Mouse (Mus musculus) embryonic facial prominence, embryonic 15.5 days (tissue): Measurements from ENCODE around the gene Ephb4. TPM values are rescaled to one million over a fixed set of nuclear protein-coding genes. Genes with fewer than 3 reads are reported as not detected.

Experiments used
- ATAC-seq: fragments of 200-750 bp; cut with Nextera tagmentation; 2 replicates; pipeline ENCODE4 v1.8.0; 2017; ENCODE audit warnings: low read depth, moderate TSS enrichment; ENCODE audit not compliant: insufficient number of reproducible peaks, low FRiP score, low TSS enrichment
- H3K27ac ChIP-seq: fragments of 300-500 bp; sonication (generic); replicated peaks from 2 replicates; pipeline ENCODE4 v1.5.1; 2015; ENCODE audit warnings: mild to moderate bottlenecking, inconsistent platforms
- H3K27me3 ChIP-seq: fragments of 300-500 bp; sonication (generic); 2 replicates; pipeline ENCODE4 v1.6.1; 2015; ENCODE audit warnings: inconsistent platforms
- H3K36me3 ChIP-seq: fragments of 300-500 bp; sonication (generic); 2 replicates; pipeline ENCODE4 v1.6.1; 2015; ENCODE audit warnings: mild to moderate bottlenecking, inconsistent platforms
- H3K4me1 ChIP-seq: fragments of 300-500 bp; sonication (generic); 2 replicates; pipeline ENCODE4 v1.6.1; 2015; ENCODE audit warnings: inconsistent platforms
- H3K4me2 ChIP-seq: fragments of 300-500 bp; sonication (generic); replicated peaks from 2 replicates; pipeline ENCODE4 v1.6.1; 2015; ENCODE audit warnings: mild to moderate bottlenecking, inconsistent platforms
- H3K4me3 ChIP-seq: fragments of 300-500 bp; sonication (generic); replicated peaks from 2 replicates; pipeline ENCODE4 v1.5.1; 2015; ENCODE audit warnings: mild to moderate bottlenecking, inconsistent platforms
- H3K9ac ChIP-seq: fragments of 300-500 bp; sonication (generic); 2 replicates; pipeline ENCODE4 v1.6.1; 2015; ENCODE audit warnings: inconsistent platforms
- H3K9me3 ChIP-seq: fragments of 300-500 bp; sonication (generic); replicated peaks from 2 replicates; pipeline ENCODE4 v1.6.1; 2016; ENCODE audit warnings: inconsistent platforms
- WGBS: fragments of 180-500 bp; shearing (Covaris S2); methylation state at CpG from one replicate; pipeline ENCODE4 v1.1.7; 2015; 5-methylcytosine and 5-hydroxymethylcytosine counted together
- polyA plus RNA-seq: library from polyadenylated mRNA; unstranded; fragments of >200 nt; fragmentation: Nextera tagmentation; extraction: Ambion mirVana; gene quantifications from 2 replicates; pipeline ENCODE4 v1.2.1, GENCODE M21; 2015

Ephb4 gene
- polyA plus RNA-seq, 1 experiment from 2014 or later: 66.1 TPM

GRCm38 (mm10) chr5:137314193-137315083 lies 35.5 kb upstream of the Ephb4 start, which contains the start of gene Trip6:
Gene Trip6, minus strand, starts transcription at chr5:137314404.
- Histone ChIP-seq H3K27me3 (no peaks in the 10 kb centered on the region), H3K9ac (peak within 1 kb of the TSS; percentile 72), H3K27ac (peak within 1 kb of the TSS; percentile 97), H3K36me3 (peaks cover 43% of the 10 kb centered on the region), H3K9me3 (no peaks in the 10 kb centered on the region), H3K4me3 (peak within 1 kb of the TSS; percentile 68), H3K4me2 (peak within 1 kb of the TSS; percentile 88), H3K4me1 (peaks cover 37% of the 10 kb centered on the region)
- WGBS: 15% methylated on average over 30 of the region's 30 CpGs
- peak; percentile 95 for ATAC-seq

GRCm38 (mm10) chr5:137315084-137315903 lies 34.6 kb upstream of the Ephb4 start:
- Histone ChIP-seq H3K27ac (peak overlapping the region; percentile 97), H3K27me3 (no peaks in the 10 kb centered on the region), H3K9me3 (no peaks in the 10 kb centered on the region), H3K4me2 (peak overlapping the region; percentile 88), H3K9ac (0 out of 2 replicates have a peak overlapping the region, but pooled peaks have one; percentile 15), H3K4me1 (peaks cover 37% of the 10 kb centered on the region), H3K36me3 (peaks cover 41% of the 10 kb centered on the region), H3K4me3 (no peak overlapping the region)
- no peak for ATAC-seq
- WGBS: 37% methylated on average over 30 of the region's 30 CpGs

- Histone ChIP-seq H3K36me3 (peaks cover 43% of the 10 kb centered on the region), H3K9ac (no peak overlapping the region), H3K4me1 (peaks cover 25% of the 10 kb centered on the region), H3K4me3 (no peak overlapping the region), H3K9me3 (no peaks in the 10 kb centered on the region), H3K27me3 (no peaks in the 10 kb centered on the region), H3K27ac (no peak overlapping the region), H3K4me2 (no peak overlapping the region)
- no peak for ATAC-seq
- 89% methylated on average over 8 of the region's 8 CpGs for WGBS
These were observed 32.5 kb upstream of the Ephb4 start for GRCm38 (mm10) chr5:137317361-137317760.

- WGBS: 95% methylated on average over 1 of the region's 1 CpGs
- no peak for ATAC-seq
- peaks cover 54% of the 10 kb centered on the region for H3K36me3 ChIP-seq
These were observed 31.3 kb upstream of the Ephb4 start for GRCm38 (mm10) chr5:137318570-137318969.

GRCm38 (mm10) chr5:137320996-137321395 lies 28.9 kb upstream of the Ephb4 start:
- Histone ChIP-seq H3K27ac (no peak overlapping the region), H3K27me3 (no peaks in the 10 kb centered on the region), H3K9me3 (no peaks in the 10 kb centered on the region), H3K4me3 (no peak overlapping the region), H3K4me2 (no peak overlapping the region), H3K4me1 (no peaks in the 10 kb centered on the region), H3K9ac (no peak overlapping the region), H3K36me3 (peaks cover 65% of the 10 kb centered on the region)
- no peak for ATAC-seq
- WGBS: 90% methylated on average over 3 of the region's 3 CpGs

More at GRCm38 (mm10) chr5:137318570-137318969, 31.3 kb upstream of the Ephb4 start:
- no peak overlapping the region for H3K9ac ChIP-seq
- no peak overlapping the region for H3K4me2 ChIP-seq
- H3K9me3 ChIP-seq: no peaks in the 10 kb centered on the region
- H3K4me1 ChIP-seq: peaks cover 16% of the 10 kb centered on the region
- H3K27me3 ChIP-seq: no peaks in the 10 kb centered on the region
- H3K4me3 ChIP-seq: no peak overlapping the region
- H3K27ac ChIP-seq: no peak overlapping the region

GRCm38 (mm10) chr5:137330910-137331309 lies 19.0 kb upstream of the Ephb4 start:
- no peak overlapping the region for H3K4me2 ChIP-seq
- no peak overlapping the region for H3K27ac ChIP-seq
- peaks cover 6% of the 10 kb centered on the region for H3K4me1 ChIP-seq
- H3K9ac ChIP-seq: no peak overlapping the region
- H3K27me3 ChIP-seq: no peaks in the 10 kb centered on the region
- H3K9me3 ChIP-seq: no peaks in the 10 kb centered on the region
- peaks cover 12% of the 10 kb centered on the region; the same call in 1 of the 2 replicates for H3K36me3 ChIP-seq
- no peak overlapping the region for H3K4me3 ChIP-seq
- no peak for ATAC-seq
- 85% methylated on average over 7 of the region's 7 CpGs for WGBS

- no peaks in the 10 kb centered on the region for H3K27me3 ChIP-seq
- ATAC-seq: no peak
- peak overlapping the region; percentile 55; the same call in 1 of the 2 replicates for H3K27ac ChIP-seq
- 14% methylated on average over 15 of the region's 15 CpGs for WGBS
- peaks cover 6% of the 10 kb centered on the region for H3K4me1 ChIP-seq
- H3K9me3 ChIP-seq: no peaks in the 10 kb centered on the region
- H3K9ac ChIP-seq: peak overlapping the region; percentile 70
- peak overlapping the region; percentile 99 for H3K4me2 ChIP-seq
- H3K4me3 ChIP-seq: peak overlapping the region; percentile 69
- H3K36me3 ChIP-seq: no peaks in the 10 kb centered on the region
These were observed 16.9 kb upstream of the Ephb4 start for GRCm38 (mm10) chr5:137332857-137333511.

- Histone ChIP-seq H3K9ac (peak within 1 kb of the TSS; percentile 70), H3K27ac (peak within 1 kb of the TSS; percentile 55; the same call in 1 of the 2 replicates), H3K36me3 (no peaks in the 10 kb centered on the region), H3K27me3 (no peaks in the 10 kb centered on the region), H3K4me1 (peaks cover 6% of the 10 kb centered on the region), H3K4me2 (peak within 1 kb of the TSS; percentile 99), H3K9me3 (no peaks in the 10 kb centered on the region), H3K4me3 (peak within 1 kb of the TSS; percentile 69)
- ATAC-seq: peak; percentile 89
- WGBS: under 1% methylated on average over 44 of the region's 44 CpGs
These were observed 16.3 kb upstream of the Ephb4 start, which contains the start of gene Slc12a9 for GRCm38 (mm10) chr5:137333512-137334174. Gene Slc12a9, minus strand, starts transcription at chr5:137333597.

- Histone ChIP-seq H3K9me3 (no peaks in the 10 kb centered on the region), H3K4me3 (peak overlapping the region; percentile 69), H3K27me3 (no peaks in the 10 kb centered on the region), H3K27ac (no peak overlapping the region), H3K4me1 (peaks cover 10% of the 10 kb centered on the region), H3K4me2 (peak overlapping the region; percentile 99), H3K9ac (no peak overlapping the region), H3K36me3 (no peaks in the 10 kb centered on the region)
- ATAC-seq: no peak
- 52% methylated on average over 10 of the region's 10 CpGs for WGBS
These were observed 15.6 kb upstream of the Ephb4 start for GRCm38 (mm10) chr5:137334317-137334716.

- Histone ChIP-seq H3K4me3 (no peak overlapping the region), H3K4me2 (no peak overlapping the region), H3K9me3 (no peaks in the 10 kb centered on the region), H3K9ac (no peak overlapping the region), H3K27me3 (no peaks in the 10 kb centered on the region), H3K4me1 (peaks cover 17% of the 10 kb centered on the region), H3K36me3 (no peaks in the 10 kb centered on the region), H3K27ac (no peak overlapping the region)
- no peak for ATAC-seq
- 71% methylated on average over 6 of the region's 6 CpGs for WGBS
These were observed 14.8 kb upstream of the Ephb4 start for GRCm38 (mm10) chr5:137335066-137335465.
